Mouse (Mus musculus) Patski (cell line): ENCODE data around the gene Spock1. TPM values are rescaled to one million over a fixed set of nuclear protein-coding genes. Genes with fewer than 3 reads are reported as not detected.

ENCODE experiments used
- ATAC-seq: fragments of 100-300 bp; one replicate; pipeline ENCODE4 v1.8.0; 2021
- CTCF ChIA-PET: fragments of 350-600 bp; sonication (Branson Sonifier 250); formaldehyde crosslinking; loops from one replicate; lab custom pipeline; 2022; ENCODE audit warnings: inconsistent platforms; lab: Charles Lee
- POLR2A ChIA-PET: fragments of 350-600 bp; sonication (Branson Sonifier 250); formaldehyde crosslinking; loops from one replicate; lab custom pipeline; 2022; ENCODE audit warnings: antibody characterized with exemption, inconsistent platforms; lab: Charles Lee
- DNase-seq: peaks from one replicate; pipeline ENCODE4 v3.0.0-alpha.2; 2011; ENCODE audit warnings: low read depth, low spot score
- H3K27me3 ChIP-seq: fragments of 371-371 bp; one replicate; pipeline ENCODE4 v1.5.1; 2021
- CTCF ChIP-seq: fragments of 100-300 bp; IDR thresholded peaks from one replicate; pipeline ENCODE4 v1.5.1; 2021
- in situ Hi-C: fragments of 300-500 bp; cut with MboI; formaldehyde crosslinking; loops from 3 replicates; pipeline ENCODE4 v1.11.1; 2018; ENCODE audit warnings: low pct_unique_long_range_greater_than_20kb, mixed read lengths
- polyA plus RNA-seq: library from polyadenylated mRNA; unstranded; gene quantifications from one replicate; pipeline ENCODE4 v1.2.3, GENCODE M21; 2021

The Spock1 gene
- polyA plus RNA-seq, 1 experiment from 2014 or later, result not detected

DNA sequence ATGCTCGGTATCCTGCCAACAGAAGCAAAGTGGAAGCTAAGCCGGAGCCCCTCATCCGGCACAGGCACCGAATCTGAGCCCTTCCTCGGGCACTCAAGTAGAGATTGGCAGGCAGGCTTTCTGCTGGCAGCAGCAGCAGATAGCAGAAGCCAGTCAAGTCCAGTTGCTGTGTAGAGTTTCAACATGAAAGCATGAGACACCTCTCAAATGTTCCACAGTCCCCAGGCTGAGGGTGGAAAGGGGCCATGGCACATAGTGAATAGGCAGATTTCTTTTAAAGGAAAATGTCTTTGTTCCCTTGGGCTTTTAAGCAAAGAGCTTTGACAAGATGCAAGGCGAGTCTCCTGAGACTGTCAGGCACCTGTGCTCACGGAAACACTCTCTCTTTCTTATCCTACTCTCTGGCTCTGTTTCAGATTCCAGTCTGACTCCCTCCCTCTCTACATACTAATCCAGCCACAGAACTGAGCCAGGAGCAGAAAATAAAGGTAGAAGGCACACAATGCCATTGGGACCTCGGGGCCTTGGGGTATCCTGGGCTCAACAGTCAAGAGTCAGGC, 371.1 kb downstream of the Spock1 start:
- in situ Hi-C loops, result no loop called here
- CTCF ChIA-PET, result no interaction called here
- no peak for TF ChIP-seq CTCF
- POLR2A ChIA-PET, result no interaction called here
- H3K27me3 ChIP-seq, result no peaks in the 10 kb centered on the region
- no peak for ATAC-seq
- DNase-seq, result no peak

DNA sequence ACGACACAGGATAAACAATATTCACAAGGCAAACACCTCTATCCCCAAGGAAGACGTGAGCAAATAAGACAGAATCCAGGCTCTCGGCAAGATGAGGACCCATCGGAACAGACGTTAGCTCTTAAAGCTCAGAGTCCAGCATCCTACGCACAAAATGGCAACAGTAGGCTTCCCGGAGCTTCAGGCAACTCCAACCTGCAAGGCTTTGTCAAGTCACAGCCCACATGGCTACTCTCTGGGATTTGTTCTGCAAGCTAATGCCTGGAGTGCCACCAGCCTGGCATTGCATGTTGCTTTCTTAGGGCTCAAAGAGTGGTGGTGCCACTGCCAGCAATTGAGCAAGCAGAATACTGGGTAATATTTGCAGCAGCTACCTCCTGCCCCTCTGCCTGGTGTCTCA, 373.8 kb downstream of the Spock1 start:
- POLR2A ChIA-PET, result no interaction called here
- TF ChIP-seq CTCF, result no peak
- in situ Hi-C loops, result no loop called here

DNA sequence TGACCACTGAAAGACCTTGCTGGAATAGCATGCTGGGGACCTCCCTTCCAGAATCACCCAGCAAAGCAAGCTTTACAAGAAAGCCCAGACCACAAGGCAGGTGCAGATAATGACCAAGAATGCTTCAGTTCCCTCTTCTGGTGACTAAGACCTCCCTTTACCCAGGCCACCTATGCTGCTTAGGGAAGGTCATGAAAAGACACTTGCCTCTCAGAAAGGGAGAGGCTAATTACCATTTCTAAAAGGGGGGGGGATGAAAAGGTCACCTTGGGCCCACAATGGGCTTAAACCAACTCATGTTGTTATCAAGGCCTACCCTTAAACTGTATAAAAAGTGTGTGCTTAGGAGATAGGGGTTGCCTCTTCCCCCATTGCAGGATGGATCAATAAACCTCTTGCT, 382.2 kb downstream of the Spock1 start:
- ChIA-PET CTCF (no interaction called here), POLR2A (no interaction called here)
- H3K27me3 ChIP-seq, result no peaks in the 10 kb centered on the region
- no peak for TF ChIP-seq CTCF
- ATAC-seq (no peak), DNase-seq (no peak)
- in situ Hi-C loops, result no loop called here

More for the DNA sequence above, 373.8 kb downstream of the Spock1 start:
- CTCF ChIA-PET, result no interaction called here
- no peak for DNase-seq
- no peak for ATAC-seq
- no peaks in the 10 kb centered on the region for H3K27me3 ChIP-seq

DNA sequence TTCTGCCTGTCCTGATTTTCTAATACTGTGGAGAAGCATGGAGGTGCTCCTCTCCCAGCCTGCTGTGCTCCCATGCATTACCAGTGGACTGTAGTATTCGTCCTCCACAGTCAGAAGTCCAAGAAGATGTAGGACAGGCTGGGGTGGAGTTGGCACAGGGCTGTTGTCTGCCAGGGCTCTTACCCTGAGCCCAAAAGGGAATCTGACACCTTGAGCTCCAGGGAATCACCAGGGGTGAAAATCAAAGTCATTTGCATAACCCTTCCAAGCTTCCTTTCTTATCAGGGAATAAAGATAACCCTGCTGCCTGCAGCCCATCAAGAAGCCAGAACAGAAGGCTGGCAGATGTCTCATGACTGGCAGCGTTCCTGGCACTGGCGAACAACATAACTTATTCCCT, 383.6 kb downstream of the Spock1 start:
- ATAC-seq (no peak), DNase-seq (no peak)
- POLR2A ChIA-PET, result no interaction called here
- no peak for TF ChIP-seq CTCF
- no peaks in the 10 kb centered on the region for H3K27me3 ChIP-seq
- CTCF ChIA-PET, result no interaction called here
- in situ Hi-C loops, result no loop called here

DNA sequence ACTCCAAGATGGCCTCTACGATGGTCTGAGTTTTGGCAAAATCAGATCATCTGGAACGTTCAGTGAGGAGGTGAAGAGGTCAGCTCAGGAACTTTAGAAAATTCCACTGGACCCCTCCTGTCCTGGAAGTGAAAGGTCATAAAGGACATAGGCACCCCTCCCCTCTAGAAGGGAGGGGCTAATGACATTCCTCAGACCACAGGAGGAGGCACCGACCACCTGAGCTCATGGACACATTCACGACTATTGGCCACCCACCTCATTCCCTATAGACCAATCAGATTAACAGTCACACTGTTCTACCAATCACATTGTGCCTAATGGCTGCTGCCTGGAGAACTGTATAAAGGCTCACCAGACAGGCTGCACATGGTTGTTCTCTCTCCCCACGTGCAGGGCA, 384.8 kb downstream of the Spock1 start:
- DNase-seq, result no peak
- in situ Hi-C loops, result no loop called here
- POLR2A ChIA-PET, result no interaction called here
- no peaks in the 10 kb centered on the region for H3K27me3 ChIP-seq
- CTCF ChIA-PET, result no interaction called here
- TF ChIP-seq CTCF, result no peak
- no peak for ATAC-seq

DNA sequence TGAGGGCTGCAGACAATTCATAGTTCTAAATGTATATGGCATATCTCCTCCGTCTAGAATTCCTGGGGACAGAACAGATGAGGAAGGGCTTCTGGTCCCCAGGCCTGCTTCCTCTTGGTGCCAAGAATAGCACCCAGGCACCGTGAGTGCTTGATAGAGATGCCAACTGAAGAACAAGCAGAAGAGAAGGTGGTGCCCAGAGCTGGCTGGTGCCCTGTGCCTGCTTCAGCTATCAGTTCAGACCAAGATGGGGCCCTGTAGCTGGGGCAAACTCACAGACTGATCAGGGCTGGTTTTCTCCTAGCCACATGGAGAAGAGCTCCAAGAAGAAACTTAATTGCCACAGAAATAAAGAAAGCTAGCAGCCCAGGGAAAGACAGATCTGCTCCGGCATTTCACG, 385.8 kb downstream of the Spock1 start:
- no peak for ATAC-seq
- DNase-seq, result no peak
- ChIA-PET POLR2A (no interaction called here), CTCF (no interaction called here)
- in situ Hi-C loops, result no loop called here
- H3K27me3 ChIP-seq, result no peaks in the 10 kb centered on the region
- no peak for TF ChIP-seq CTCF

DNA sequence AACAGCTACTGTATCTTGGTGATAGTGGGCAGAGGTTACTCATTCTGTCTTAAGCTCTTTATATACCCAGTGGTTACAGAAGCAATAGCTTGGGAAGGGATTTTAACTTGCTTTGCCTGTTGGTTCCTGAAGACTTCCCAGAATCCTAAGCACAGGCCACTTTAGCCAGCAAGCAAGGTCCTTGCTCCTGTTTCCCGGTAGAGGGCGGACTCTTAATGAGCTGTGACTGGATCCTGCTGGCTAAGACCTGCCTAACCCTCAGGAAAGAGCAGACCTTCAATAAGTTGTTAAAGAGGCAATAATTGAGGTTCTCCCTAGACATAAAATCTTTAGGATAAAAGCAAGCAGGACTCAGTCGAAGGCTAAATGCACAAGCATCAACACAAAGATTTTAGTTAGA, 387.0 kb downstream of the Spock1 start:
- no peak for DNase-seq
- ChIA-PET POLR2A (no interaction called here), CTCF (no interaction called here)
- no peak for TF ChIP-seq CTCF
- in situ Hi-C loops, result no loop called here
- ATAC-seq, result no peak
- no peaks in the 10 kb centered on the region for H3K27me3 ChIP-seq

DNA sequence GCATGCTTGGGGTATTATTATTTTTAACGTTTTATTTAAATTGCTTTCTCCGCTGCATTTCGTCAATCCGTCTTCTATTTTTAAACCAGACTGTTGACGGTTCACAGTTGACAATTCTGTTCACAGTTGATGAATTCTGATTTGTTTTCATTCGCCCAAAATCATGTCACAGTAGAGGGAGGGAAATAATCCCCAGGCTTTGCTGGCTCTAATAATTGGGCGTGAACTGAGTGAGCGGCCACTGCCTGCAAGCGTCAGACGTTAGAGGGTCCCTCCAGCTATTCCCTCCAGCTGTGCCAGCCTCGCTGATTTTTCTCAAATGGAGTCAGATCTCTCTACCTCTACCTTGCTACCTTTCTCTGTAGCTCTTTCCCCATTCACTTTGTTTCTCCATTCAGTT, 388.3 kb downstream of the Spock1 start:
- no peak for TF ChIP-seq CTCF

DNA sequence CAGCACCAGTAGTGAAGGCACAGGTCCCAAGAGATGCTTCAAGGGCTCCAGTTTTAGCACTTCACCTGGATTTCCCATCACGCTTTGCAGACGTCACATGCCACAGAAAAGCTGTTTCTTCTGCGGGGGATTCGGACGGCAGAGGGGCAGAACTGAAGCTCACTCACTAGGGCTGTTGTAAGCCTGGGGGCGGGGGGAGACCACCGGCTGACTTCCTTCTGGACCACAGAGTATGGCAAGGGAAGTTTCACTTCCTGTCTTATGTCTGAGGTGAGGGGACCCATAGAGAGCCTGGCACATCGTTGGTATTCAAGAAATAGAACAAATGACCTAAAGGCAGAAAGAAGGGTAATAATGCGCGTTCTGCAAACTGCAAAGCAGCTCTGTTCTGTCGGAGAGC, 392.4 kb downstream of the Spock1 start:
- ATAC-seq (no peak), DNase-seq (no peak)
- peaks cover 3% of the 10 kb centered on the region for H3K27me3 ChIP-seq
- no peak for TF ChIP-seq CTCF
- CTCF ChIA-PET, result no interaction called here
- in situ Hi-C loops, result no loop called here
- POLR2A ChIA-PET, result interaction anchor here (0.6 kb wide), 1 partner anchor 110 kb away, joined by 3 read pairs; no protein-coding TSS in a partner anchor

More for the DNA sequence above, 388.3 kb downstream of the Spock1 start:
- ChIA-PET CTCF (no interaction called here), POLR2A (no interaction called here)
- no peaks in the 10 kb centered on the region for H3K27me3 ChIP-seq
- ATAC-seq (no peak), DNase-seq (no peak)
- in situ Hi-C loops, result no loop called here

DNA sequence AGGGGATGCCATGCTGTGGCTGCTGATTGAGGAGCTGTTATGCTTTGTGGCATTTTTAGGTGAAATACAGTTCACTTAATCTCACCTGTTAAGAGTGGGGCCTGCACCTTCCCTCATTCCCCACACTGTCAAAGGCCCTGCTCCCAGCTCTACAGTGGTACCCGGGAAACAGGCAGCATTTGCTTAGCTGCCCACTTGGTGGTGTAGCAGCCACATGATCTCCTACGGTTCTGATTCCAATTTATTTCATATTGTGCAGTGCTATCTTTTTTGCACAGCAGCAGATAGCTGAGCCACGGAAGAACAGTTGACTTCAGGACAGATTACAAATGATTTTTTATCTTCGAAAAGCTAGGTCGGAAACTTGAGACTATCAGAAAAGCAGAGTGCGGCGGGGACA, 406.6 kb downstream of the Spock1 start:
- CTCF ChIA-PET, result no interaction called here
- in situ Hi-C loops, result no loop called here
- DNase-seq (no peak), ATAC-seq (no peak)
- no peak for TF ChIP-seq CTCF
- POLR2A ChIA-PET, result no interaction called here
- H3K27me3 ChIP-seq, result peaks cover under 1% of the 10 kb centered on the region

DNA sequence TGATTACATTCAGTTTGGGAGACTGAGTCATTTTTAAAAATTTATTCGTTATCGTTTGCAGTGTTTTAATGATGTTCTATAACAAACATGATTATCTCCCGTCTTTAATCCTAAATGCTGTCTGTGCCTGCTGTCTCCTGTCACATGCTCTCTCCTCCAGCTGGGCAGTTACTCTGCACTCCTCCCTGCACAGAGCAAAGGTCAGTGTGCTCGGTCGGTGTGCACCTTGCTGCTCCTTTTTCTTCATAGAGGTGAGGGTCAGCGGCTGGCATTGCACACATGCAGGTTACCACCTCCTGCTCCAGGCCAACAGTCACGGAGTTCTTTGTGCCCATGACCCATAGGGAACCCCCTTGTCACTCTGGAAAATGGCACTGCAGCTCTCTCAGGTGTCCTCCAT, 411.4 kb downstream of the Spock1 start:
- POLR2A ChIA-PET, result no interaction called here
- ATAC-seq, result no peak
- peaks cover 8% of the 10 kb centered on the region for H3K27me3 ChIP-seq
- TF ChIP-seq CTCF, result no peak
- CTCF ChIA-PET, result interaction anchor here (1.2 kb wide), 1 partner anchor 10 kb away, joined by 3 read pairs; no protein-coding TSS in a partner anchor
- in situ Hi-C loops, result no loop called here
- DNase-seq, result no peak

DNA sequence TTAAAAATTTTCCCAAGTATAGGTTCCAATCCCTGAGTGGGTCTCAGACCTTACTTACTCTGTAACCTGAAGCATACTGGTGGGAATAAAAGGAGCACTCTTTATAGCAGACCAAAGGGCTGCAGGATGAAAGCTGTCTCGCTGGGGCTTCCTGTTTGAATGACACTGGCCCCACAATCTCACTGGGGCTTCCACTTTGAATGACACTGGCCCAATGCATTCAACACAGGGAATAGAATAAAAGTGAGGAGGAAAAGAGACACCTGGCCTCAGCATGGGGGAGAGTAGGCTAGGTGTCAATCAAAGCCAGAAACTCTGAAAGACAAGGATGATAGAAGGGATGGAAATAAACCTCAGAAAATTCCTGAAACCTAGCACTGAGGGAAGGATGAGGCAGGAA, 413.3 kb downstream of the Spock1 start:
- no peak for ATAC-seq
- DNase-seq, result no peak
- CTCF ChIA-PET, result no interaction called here
- POLR2A ChIA-PET, result no interaction called here
- peaks cover 8% of the 10 kb centered on the region for H3K27me3 ChIP-seq
- in situ Hi-C loops, result no loop called here
- TF ChIP-seq CTCF, result no peak
